Mouse (Mus musculus) gastrocnemius, adult 8-10 months (tissue): Measurements from ENCODE around the gene Serinc5. TPM values are rescaled to one million over a fixed set of nuclear protein-coding genes. Genes with fewer than 3 reads are reported as not detected.
A peak's percentile ranks its signal among the peaks of the same experiment; 100 is the strongest.
"Not testable (repeated sequence)": the region's sequence is repeated elsewhere in the genome, so short reads cannot be mapped to it uniquely, and the experiment has no call there.

Source experiments
- DNase-seq, 2 experiments: peaks; one replicate each; pipeline ENCODE4 v3.0.0; 2022; ENCODE audit warnings: low spot score in 2 of 2
- total RNA-seq, 4 experiments: library from RNA; stranded (reverse); gene quantifications; 2 replicates each; pipeline ENCODE4 v1.2.4; 2022

Gene Serinc5
- total RNA-seq, 4 experiments from 2014 or later: 1.8 to 3.3 (median 2.2) TPM

GRCm38 (mm10) chr13:92662555-92663286 lies 51.8 kb downstream of the Serinc5 start:
- no peak for DNase-seq

DNA sequence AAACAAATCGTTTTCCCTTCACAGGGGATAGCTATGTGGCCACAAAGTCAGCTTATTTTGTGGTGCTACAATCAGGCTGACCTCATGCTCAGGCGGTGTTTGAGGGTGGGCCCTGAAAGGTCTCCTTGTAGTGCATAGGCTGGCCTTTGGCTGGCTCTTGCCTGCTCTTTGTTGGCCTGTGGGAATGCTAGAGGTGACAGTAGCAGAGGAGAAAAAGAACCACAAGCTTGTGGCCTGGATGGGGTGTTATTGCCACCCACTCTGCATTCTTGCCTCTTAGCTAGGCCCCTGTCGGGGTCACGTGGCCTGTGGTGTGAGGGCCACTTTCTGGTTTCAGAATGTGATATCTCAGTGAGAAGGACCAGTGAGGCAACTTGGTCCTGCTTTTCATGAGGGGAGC lies 54.1 kb downstream of the Serinc5 start:
- DNase-seq: no peak

DNA sequence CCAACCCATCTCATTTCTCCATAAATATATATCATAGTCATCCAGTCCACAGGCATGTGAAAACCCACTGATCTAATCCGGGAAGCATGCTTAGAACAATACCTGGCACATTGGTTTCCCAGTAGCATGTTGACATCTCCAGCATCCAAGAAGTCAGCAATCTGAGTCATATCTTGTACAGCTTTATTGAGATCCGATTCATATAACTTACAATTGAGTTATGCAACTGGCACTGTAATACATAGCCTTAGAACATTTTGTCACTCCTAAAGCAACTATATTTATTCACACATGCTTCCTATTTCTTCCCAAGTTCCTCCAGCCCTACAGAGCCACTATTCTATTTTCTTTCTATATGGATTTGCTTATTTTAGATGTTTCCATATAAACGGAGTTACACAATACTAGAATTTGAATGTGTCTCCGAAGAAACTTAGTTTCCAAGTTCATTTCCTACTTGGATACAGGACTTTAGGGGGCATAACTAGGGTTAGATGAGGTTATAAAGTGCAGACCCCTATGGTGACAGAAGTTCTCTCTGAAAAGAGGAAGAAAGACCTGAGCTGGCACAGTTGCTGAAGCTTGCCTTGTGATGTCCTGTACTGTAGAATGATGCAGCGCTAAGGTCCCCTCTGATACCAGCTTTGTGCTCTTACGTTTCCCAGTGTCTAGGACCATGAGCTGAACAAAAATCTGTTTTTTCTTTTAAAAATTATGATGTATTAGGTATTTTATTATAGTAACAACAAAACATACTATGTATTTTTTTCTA lies 57.5 kb downstream of the Serinc5 start:
- no peak for DNase-seq

DNA sequence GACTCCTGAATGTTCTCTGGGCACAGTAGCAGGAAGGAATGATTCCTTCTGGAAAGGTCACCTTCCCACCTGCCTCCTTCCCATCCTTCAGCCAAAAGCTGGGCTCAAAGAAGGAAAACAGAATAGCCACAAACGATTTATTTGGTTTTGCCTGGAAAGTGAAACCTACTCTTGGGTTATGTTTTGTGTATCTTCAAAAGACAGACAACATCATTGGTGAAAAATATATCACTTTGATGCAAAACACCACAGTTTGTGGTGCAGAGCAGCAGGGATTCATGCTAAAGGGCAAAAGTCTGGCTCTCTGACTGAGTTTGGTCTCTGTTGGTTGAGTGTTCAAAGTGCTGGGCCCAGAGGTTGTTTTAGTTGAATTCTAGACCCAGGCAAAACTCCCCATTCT lies 60.8 kb downstream of the Serinc5 start:
- DNase-seq: no peak

GRCm38 (mm10) chr13:92674676-92675075 lies 63.8 kb downstream of the Serinc5 start:
- no peak for DNase-seq

DNA sequence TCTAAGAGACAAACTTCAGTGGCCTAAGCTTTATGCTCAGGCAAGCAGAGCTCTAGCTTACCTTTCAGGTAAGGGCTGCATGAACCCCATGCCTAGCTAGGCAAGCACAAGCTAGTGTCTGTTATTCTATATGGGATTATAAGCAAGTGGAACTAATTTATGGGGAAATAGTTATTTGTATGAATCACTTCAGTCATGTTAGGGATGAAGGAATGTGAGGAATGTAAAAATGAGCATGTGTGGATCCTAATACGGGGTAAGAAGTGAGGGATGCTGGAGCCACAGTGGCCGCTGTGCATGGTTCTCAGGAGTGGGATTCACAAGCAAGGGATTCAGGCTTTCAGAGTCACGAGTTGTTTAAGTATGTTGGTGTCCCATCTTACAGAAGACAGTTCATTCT lies 64.4 kb downstream of the Serinc5 start:
- DNase-seq: no peak

DNA sequence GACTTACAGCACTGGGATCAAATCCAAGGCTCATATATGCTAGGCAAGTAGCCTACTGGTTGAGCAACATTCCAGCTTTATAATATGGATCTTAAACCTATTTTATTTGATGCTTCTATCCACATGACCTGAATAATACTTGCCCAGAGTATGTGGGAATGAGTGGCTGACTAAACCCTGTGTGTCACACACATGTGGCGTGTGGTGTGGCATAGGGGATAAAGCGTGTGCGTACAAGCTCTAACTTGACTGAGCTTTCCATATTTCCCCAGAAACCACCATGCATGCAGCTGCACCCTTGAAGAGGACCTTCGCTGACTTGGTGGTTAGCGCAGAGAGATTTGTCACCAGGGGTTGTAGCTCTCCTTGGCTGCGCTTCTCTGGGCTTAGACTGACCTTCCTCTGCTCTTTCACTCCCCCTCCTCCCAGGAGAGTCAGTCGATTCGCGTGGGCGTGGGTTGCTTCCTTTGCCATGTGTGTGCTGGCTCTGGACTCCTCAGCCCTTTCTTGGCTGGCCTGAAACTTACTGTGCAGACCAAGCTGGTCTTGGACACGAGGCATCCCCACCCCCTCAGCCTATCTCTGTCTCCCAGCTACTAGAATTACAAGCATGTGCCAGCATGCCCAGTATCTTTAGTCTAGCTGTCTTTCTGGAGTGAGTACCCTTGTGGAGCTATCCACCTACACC lies 65.2 kb downstream of the Serinc5 start:
- DNase-seq: peak; percentile 13 to 15

GRCm38 (mm10) chr13:92677656-92678055 lies 66.8 kb downstream of the Serinc5 start:
- no peak for DNase-seq

- DNase-seq: no peak
These were observed 68.8 kb downstream of the Serinc5 start for GRCm38 (mm10) chr13:92679661-92680060.

GRCm38 (mm10) chr13:92681541-92681940 lies 70.7 kb downstream of the Serinc5 start:
- DNase-seq: no peak

GRCm38 (mm10) chr13:92682833-92683232 lies 71.9 kb downstream of the Serinc5 start:
- no peak for DNase-seq

DNA sequence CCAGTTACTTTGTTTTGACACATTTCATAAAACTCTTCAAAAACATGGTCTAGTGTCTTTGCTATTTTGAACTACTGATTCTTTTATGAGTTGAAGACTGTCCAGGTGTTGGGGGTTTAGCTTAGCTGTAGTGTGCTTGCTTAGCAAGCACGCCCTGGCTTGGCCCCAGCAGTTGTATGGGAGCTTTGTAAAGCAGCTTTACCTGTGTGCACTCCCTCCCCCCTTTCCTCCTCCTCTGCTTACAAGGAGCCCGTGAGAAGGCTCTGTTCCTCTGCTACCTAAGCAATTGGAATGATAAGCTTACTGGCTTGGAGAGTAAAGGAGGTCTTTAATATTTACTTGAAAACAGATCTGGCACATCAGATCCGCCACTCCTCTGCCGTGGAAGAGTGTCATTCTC lies 72.6 kb downstream of the Serinc5 start:
- no peak for DNase-seq

DNA sequence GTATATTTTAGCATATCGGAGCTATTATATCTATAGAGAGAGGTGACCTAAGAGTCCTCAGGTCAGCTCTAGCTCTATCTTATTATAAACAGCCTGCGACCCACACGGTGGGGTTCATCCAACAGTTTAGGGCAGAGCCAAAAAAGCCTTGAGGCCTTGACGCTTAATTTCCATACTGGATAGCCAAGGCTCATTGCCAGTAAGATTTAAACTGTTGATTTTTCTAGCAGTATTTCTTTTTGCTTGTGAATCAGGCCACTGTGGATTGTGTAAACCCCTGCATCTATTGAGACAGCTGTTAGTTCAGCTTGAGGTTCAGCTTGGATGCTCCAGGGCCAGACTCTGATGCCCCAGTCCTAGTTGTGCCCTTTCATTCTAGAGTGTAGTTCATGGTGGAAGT lies 73.4 kb downstream of the Serinc5 start:
- no peak for DNase-seq

DNA sequence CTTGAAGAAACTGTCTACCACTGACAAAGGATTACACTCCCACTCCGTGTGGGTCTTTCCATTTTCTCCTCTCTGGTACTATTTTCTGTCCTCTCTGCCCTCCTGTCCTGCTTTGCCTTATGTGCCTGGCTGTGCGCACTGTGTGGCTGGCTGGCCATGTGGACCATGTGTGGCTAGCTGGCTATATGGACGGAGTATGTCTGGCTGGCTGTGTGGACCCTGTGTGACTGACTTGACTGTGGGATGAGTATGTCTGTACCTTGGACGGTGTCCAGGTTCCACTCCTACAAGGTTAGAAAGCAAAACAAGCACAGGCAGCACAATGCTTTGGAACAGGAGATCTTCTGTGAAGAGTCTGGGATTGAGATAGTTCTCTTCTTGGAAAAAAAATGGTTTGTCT lies 74.4 kb downstream of the Serinc5 start:
- DNase-seq: no peak

GRCm38 (mm10) chr13:92687151-92687550 lies 76.3 kb downstream of the Serinc5 start:
- not testable (repeated sequence) for DNase-seq

DNA sequence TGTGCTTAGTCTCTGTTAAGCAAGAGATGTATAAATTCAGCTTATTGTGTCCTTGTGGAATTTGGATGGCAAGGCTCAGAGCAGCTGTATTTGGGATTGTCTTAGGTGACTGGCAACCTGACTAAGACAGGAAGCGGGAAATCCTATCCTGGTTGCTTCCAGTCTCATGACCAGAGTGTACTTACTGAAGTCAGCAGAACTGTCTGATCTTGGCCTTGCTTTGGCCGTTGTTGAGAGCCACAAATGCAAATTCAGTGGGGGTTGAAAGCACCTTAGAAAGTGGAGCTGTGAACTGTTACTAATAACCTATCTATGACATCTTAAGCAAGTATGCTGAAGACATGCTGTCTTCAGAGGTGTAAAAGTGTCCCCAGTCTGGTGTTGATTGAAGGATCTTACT lies 78.2 kb downstream of the Serinc5 start:
- DNase-seq: no peak

DNA sequence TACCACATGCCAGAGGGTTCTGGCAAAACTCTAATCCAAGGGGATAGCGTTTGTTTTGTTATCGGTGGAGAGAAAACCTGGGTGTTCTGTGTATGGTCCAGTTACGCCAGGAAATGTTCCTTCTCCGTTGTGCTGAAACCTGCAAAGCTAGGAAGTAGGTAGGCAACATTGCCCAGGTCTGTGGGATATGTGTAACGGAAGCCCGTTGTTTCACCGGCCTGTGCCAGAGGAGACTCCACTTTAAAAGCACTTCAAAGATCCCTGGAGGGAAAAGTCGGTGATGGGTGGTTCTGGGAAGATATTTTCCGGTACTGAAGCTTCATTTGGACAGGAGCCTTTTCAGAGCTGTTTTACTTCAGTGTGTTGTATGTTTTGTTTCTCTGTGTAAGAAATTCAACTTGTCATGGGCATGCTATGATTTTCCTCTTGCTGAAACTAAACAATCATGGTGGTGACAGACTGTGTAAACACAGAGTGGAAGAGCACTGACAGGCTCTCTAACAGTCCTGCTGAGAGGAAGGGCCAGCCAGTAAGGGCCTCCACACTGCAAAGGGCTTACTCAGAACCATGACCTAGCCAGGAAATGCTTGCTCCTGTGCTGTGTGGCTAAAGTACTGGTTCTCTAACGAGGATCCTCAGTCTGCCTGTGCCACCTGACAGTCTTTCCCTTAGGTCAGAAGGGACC lies 83.1 kb downstream of the Serinc5 start:
- DNase-seq: no peak

DNA sequence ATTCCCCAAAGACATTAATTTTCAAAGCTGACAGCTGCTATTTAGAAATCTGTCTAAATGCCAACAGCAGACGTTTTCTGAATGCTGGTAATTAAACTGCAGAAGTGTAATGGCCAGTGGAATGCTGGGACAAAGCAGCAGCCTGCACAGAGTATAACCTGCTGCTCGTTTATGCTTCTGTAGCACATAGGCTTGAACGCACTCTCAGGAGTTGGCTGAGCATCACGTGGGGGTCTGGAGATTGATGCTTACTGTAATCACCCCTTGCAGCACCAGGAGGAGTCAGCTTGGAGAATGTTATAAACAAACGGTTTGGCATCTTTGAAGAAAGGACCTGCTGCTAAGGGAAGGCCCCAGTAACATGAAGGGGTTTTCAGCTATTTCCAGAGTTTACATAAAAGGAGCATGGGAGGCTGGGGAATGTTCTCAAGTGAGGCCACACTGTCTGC lies 85.6 kb downstream of the Serinc5 start:
- DNase-seq: no peak

DNA sequence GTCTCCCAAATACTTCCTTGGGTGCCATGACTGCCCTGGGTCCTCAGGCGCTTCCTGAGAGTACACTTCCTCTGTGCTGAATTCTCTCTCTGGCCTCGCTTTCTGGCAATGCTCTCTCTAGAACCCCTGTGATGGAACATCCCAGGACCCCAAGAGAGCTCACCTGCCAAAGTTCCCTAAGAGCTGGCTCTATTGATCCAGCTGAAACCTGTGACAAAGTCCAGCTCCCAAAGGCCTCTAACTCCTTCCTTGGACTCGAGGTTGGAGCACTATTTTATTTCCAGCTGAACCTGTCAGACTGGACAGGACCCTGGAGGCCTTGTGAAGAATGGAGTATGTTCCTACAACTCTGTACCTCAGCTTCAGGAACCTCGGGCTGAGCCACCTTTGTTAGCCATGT lies 86.2 kb downstream of the Serinc5 start:
- DNase-seq: no peak

DNA sequence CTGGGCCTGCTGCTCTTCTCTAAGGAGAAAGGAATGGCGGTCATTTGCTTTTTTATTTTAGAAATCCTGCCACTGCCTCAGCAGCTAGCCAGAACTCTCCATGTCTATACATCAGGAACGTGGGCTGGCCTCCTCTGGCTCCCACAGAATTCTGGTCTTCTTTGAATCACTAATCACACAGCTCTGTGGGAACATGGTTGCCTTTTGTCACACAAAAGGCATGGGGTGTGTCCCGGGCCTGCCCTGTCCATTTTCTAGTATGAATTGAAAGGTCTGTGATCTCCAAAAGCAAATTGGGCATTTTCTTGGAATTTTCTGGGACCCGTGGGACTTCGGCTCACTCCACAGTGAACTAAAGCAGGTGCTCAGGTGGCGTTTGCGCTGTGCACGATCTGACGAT lies 87.9 kb downstream of the Serinc5 start:
- DNase-seq: no peak

- DNase-seq: no peak
These were observed 88.5 kb downstream of the Serinc5 start for GRCm38 (mm10) chr13:92699395-92699794.

GRCm38 (mm10) chr13:92702035-92702434 lies 91.1 kb downstream of the Serinc5 start:
- no peak for DNase-seq
